Mouse (Mus musculus) embryonic fibroblast, embryonic 13.5 days (primary cell): Measurements from ENCODE around the gene Nup93. TPM values are rescaled to one million over a fixed set of nuclear protein-coding genes. Genes with fewer than 3 reads are reported as not detected.

Source experiments
- H3K27ac ChIP-seq: 2 replicates; pipeline ENCODE4 v1.5.1; 2012; ENCODE audit warnings: low read length, control low read depth, inconsistent platforms; ENCODE audit not compliant: insufficient read depth
- H3K4me1 ChIP-seq: 2 replicates; pipeline ENCODE4 v1.6.1; 2011; ENCODE audit warnings: low read length; ENCODE audit not compliant: control insufficient read depth, insufficient read depth
- H3K4me3 ChIP-seq: 2 replicates; pipeline ENCODE4 v1.5.1; 2011; ENCODE audit warnings: mild to moderate bottlenecking, control low read depth, low read length; ENCODE audit not compliant: insufficient read depth
- CTCF ChIP-seq: IDR thresholded peaks from 2 replicates; pipeline ENCODE4 v1.5.1; 2011; ENCODE audit warnings: mild to moderate bottlenecking, control low read depth, low read length, moderate library complexity, borderline replicate concordance; ENCODE audit not compliant: insufficient read depth
- POLR2A ChIP-seq: IDR thresholded peaks from 2 replicates; pipeline ENCODE4 v1.6.1; 2011; ENCODE audit warnings: low read depth, mild to moderate bottlenecking, control low read depth, low read length, moderate library complexity
- polyA plus RNA-seq: library from polyadenylated mRNA; stranded (reverse); fragments of >200 nt; gene quantifications from 2 replicates; pipeline ENCODE4 v1.2.4, GENCODE M21; 2011; ENCODE audit warnings: low read depth; ENCODE audit not compliant: missing spikeins, insufficient read length

Nup93 gene
- polyA plus RNA-seq, 1 experiment = 65.0 TPM

DNA sequence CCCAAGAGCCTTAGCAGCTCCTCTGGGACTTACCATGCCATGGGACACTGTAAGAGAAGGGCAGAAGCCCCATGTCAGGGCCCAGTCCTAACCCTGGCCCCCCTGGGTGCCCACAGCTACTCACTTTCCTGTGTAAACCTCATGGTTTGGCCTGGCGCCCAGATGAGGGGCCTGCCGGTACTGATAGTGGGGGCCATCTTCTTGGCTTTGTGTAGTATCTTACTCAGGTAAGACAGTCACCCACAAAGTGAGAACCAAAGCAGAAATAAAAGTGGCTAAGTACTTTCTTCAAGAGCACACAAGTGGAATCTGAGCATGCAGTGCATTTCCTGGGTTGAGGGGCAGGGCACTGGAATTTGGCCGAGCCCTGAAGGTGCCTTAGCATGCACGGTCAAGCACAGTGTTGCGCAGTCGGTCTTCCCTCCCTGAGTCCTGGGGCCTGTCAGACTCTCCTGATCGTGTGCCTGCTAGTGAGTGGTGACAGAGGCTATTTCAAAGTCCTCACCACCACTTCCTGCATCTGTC lies 92.7 kb downstream of the Nup93 start:
- Histone ChIP-seq H3K4me1 (no peaks in the 10 kb centered on the region), H3K27ac (no peak overlapping the region), H3K4me3 (no peak overlapping the region)
- TF ChIP-seq POLR2A (no peak), CTCF (no peak)

- no peak overlapping the region for H3K4me3 ChIP-seq
- no peaks in the 10 kb centered on the region for H3K4me1 ChIP-seq
- no peak for TF ChIP-seq POLR2A
- no peak for TF ChIP-seq CTCF
- no peak overlapping the region for H3K27ac ChIP-seq
Measured at GRCm38 (mm10) chr8:94307652-94308051, 93.3 kb downstream of the Nup93 start.

DNA sequence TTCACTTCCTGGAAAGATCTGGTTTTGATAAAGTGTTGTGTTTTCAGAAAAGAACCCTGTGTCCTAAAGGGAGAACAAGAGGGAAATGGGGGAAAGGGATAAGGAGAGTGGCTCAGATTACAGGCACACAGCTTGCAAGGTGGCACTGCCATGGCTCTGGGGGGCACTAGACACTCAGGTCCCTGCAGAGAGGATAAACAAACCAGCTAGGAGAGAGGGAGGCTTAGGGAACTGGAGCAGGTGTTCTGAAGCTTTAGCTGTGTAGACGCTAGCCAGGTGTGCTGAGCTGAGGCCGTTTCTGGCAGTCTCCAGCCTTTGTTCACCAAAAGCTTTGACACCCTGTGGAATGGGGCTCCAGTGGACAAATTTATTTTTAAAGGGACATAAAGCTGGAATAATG lies 99.7 kb downstream of the Nup93 start:
- no peak for TF ChIP-seq POLR2A
- no peak for TF ChIP-seq CTCF
- H3K4me3 ChIP-seq = no peak overlapping the region
- no peak overlapping the region for H3K27ac ChIP-seq
- H3K4me1 ChIP-seq = no peaks in the 10 kb centered on the region

DNA sequence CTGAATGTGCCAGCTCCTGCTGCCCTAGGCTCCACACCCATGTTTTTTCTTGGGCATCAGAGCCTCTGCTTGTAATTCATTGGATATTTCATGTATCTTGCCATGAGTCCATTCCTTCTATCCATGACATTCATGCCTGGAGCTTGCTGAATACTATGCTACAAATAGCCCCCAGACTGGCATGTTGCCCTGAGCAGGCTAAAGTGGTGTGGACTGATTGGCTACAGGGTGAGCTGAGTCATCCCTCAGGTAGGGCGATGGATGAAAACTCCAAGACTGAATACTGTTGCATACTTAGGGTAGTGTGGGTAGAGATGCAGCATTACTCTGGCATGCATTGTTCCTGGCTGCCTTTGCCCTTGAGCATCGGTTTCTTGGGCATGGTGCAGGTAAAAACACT lies 102.9 kb downstream of the Nup93 start:
- no peak for TF ChIP-seq CTCF
- no peak for TF ChIP-seq POLR2A
- H3K4me1 ChIP-seq = no peaks in the 10 kb centered on the region
- no peak overlapping the region for H3K27ac ChIP-seq
- H3K4me3 ChIP-seq = no peak overlapping the region

- no peaks in the 10 kb centered on the region for H3K4me1 ChIP-seq
- TF ChIP-seq POLR2A = no peak
- no peak for TF ChIP-seq CTCF
- no peak overlapping the region for H3K27ac ChIP-seq
- no peak overlapping the region for H3K4me3 ChIP-seq
Measured at GRCm38 (mm10) chr8:94317691-94318090, 103.3 kb downstream of the Nup93 start.

- Histone ChIP-seq H3K4me1 (peaks cover 6% of the 10 kb centered on the region; the same call in 1 of the 2 replicates), H3K27ac (no peak overlapping the region), H3K4me3 (no peak overlapping the region)
- TF ChIP-seq POLR2A (no peak), CTCF (no peak)
Measured at GRCm38 (mm10) chr8:94320036-94320435, 105.7 kb downstream of the Nup93 start.

GRCm38 (mm10) chr8:94322083-94322482 lies 107.7 kb downstream of the Nup93 start:
- H3K27ac ChIP-seq = peak overlapping the region; percentile 69; the same call in 1 of the 2 replicates
- H3K4me1 ChIP-seq = peaks cover 6% of the 10 kb centered on the region; the same call in 1 of the 2 replicates
- no peak overlapping the region for H3K4me3 ChIP-seq
- TF ChIP-seq CTCF (no peak), POLR2A (no peak)

DNA sequence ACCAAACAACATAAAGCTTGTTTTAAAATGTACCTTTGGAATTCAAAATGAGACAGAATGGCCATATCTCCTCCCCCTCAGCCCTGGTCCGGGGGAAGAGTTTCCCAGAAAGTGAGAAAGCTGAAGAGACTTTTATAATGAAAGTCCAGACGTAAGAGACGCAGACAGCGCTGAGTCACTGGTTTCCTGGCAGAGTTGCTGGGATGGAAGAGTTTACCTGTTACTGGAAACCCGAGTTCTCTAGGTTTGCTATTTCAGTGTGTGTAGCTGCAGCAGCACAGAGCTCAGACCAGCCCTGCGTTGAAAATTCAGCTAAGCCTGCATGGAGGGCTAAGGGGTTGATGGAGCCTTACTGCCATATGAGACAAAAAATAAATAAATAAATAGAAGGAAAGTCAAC lies 108.7 kb downstream of the Nup93 start:
- Histone ChIP-seq H3K27ac (peak overlapping the region; percentile 69), H3K4me1 (peaks cover 6% of the 10 kb centered on the region)
- TF ChIP-seq CTCF (no peak), POLR2A (no peak)

GRCm38 (mm10) chr8:94324071-94324470 lies 109.7 kb downstream of the Nup93 start:
- peak overlapping the region; percentile 60; the same call in 1 of the 2 replicates for H3K27ac ChIP-seq
- no peak overlapping the region for H3K4me3 ChIP-seq
- TF ChIP-seq CTCF (no peak), POLR2A (no peak)
- H3K4me1 ChIP-seq = peaks cover 6% of the 10 kb centered on the region

More for the DNA sequence above, 108.7 kb downstream of the Nup93 start:
- no peak overlapping the region for H3K4me3 ChIP-seq

- no peak for TF ChIP-seq POLR2A
- TF ChIP-seq CTCF = no peak
- Histone ChIP-seq H3K27ac (no peak overlapping the region), H3K4me3 (no peak overlapping the region), H3K4me1 (peaks cover 6% of the 10 kb centered on the region)
Measured at GRCm38 (mm10) chr8:94326016-94326415, 111.7 kb downstream of the Nup93 start.
